Mouse (Mus musculus) neural tube, embryonic 13.5 days (tissue): ENCODE results near the gene Prpf38a. TPM values are rescaled to one million over a fixed set of nuclear protein-coding genes. Genes with fewer than 3 reads are reported as not detected.
A peak's percentile ranks its signal among the peaks of the same experiment; 100 is the strongest.

ENCODE experiments used
- ATAC-seq: fragments of 200-750 bp; cut with Nextera tagmentation; 2 replicates; pipeline ENCODE4 v1.8.0; 2017; ENCODE audit warnings: low read depth, mild to moderate bottlenecking, moderate TSS enrichment, moderate library complexity
- H3K27ac ChIP-seq: fragments of 300-500 bp; sonication (generic); replicated peaks from 2 replicates; pipeline ENCODE4 v1.5.1; 2015; ENCODE audit warnings: moderate library complexity, mild to moderate bottlenecking, inconsistent platforms
- H3K27me3 ChIP-seq: fragments of 300-500 bp; sonication (generic); 2 replicates; pipeline ENCODE4 v1.6.1; 2015; ENCODE audit warnings: mild to moderate bottlenecking, inconsistent platforms
- H3K36me3 ChIP-seq: fragments of 300-500 bp; sonication (generic); 2 replicates; pipeline ENCODE4 v1.6.1; 2015; ENCODE audit warnings: mild to moderate bottlenecking, inconsistent platforms
- H3K4me1 ChIP-seq: fragments of 300-500 bp; sonication (generic); replicated peaks from 2 replicates; pipeline ENCODE4 v1.6.1; 2015; ENCODE audit warnings: inconsistent platforms
- H3K4me2 ChIP-seq: fragments of 300-500 bp; sonication (generic); 2 replicates; pipeline ENCODE4 v1.6.1; 2015; ENCODE audit warnings: inconsistent platforms, mild to moderate bottlenecking, moderate library complexity
- H3K4me3 ChIP-seq: fragments of 300-500 bp; sonication (generic); 2 replicates; pipeline ENCODE4 v1.5.1; 2015; ENCODE audit warnings: mild to moderate bottlenecking, inconsistent platforms
- H3K9ac ChIP-seq: fragments of 300-500 bp; sonication (generic); 2 replicates; pipeline ENCODE4 v1.6.1; 2015; ENCODE audit warnings: moderate library complexity, mild to moderate bottlenecking, inconsistent platforms
- H3K9me3 ChIP-seq: fragments of 300-500 bp; sonication (generic); 2 replicates; pipeline ENCODE4 v1.6.1; 2016; ENCODE audit warnings: inconsistent platforms
- WGBS: fragments of 180-500 bp; shearing (Covaris S2); methylation state at CpG from one replicate; pipeline ENCODE4 v1.1.7; 2015; 5-methylcytosine and 5-hydroxymethylcytosine counted together
- polyA plus RNA-seq: library from polyadenylated mRNA; unstranded; fragments of >200 nt; fragmentation: Nextera tagmentation; extraction: Ambion mirVana; gene quantifications from 2 replicates; pipeline ENCODE4 v1.2.1, GENCODE M21; 2015

Prpf38a gene
- polyA plus RNA-seq, 1 experiment from 2014 or later, result 87.6 TPM

- 96% methylated on average over 2 of the region's 2 CpGs for whole genome bisulfite sequencing
- no peak for ATAC-seq
- Histone ChIP-seq H3K4me1 (no peaks in the 10 kb centered on the region), H3K27ac (no peak overlapping the region), H3K4me2 (no peak overlapping the region), H3K27me3 (no peaks in the 10 kb centered on the region), H3K9me3 (no peaks in the 10 kb centered on the region), H3K9ac (no peak overlapping the region), H3K4me3 (no peak overlapping the region), H3K36me3 (no peaks in the 10 kb centered on the region)
These were observed 14.2 kb upstream of the Prpf38a start for GRCm38 (mm10) chr4:108593376-108593775.

GRCm38 (mm10) chr4:108579743-108580411, 741 bp upstream of the Prpf38a start:
- H3K9ac ChIP-seq, result peak overlapping the region; percentile 64

DNA sequence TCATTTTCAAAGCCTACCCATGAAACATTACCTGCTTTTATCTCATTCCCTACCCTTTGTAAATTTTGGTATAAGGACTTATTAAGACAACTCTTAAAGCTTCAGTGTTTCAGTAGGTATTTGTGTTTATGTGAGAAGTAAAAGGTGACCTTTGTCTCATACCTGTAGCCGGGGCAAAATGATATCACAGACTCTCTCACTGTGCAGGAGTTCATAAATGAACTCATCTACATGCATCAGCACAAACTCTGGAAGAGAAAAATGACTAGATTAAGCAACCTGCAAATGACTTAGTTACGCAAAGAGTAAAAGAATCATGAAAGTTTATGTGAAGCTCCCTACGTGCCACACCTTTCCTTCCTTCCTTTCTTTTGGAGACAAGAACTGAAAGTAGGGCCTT, 6.5 kb downstream of the Prpf38a start:
- WGBS, result 98% methylated on average over 3 of the region's 3 CpGs
- Histone ChIP-seq H3K4me3 (no peak overlapping the region), H3K4me2 (no peak overlapping the region), H3K27me3 (no peaks in the 10 kb centered on the region), H3K27ac (no peak overlapping the region), H3K4me1 (peaks cover 8% of the 10 kb centered on the region), H3K9ac (no peak overlapping the region), H3K36me3 (peaks cover 70% of the 10 kb centered on the region), H3K9me3 (no peaks in the 10 kb centered on the region)
- ATAC-seq, result no peak

More at GRCm38 (mm10) chr4:108579743-108580411, 741 bp upstream of the Prpf38a start:
- no peak; the same call in 1 of the 2 replicates for ATAC-seq
- H3K27ac ChIP-seq, result no peak overlapping the region
- peak overlapping the region; percentile 95 for H3K4me2 ChIP-seq
- H3K4me1 ChIP-seq, result peaks cover 30% of the 10 kb centered on the region
- peaks cover 15% of the 10 kb centered on the region for H3K36me3 ChIP-seq
- WGBS, result under 1% methylated on average over 16 of the region's 16 CpGs
- no peaks in the 10 kb centered on the region for H3K9me3 ChIP-seq
- peak overlapping the region; percentile 85 for H3K4me3 ChIP-seq
- no peaks in the 10 kb centered on the region for H3K27me3 ChIP-seq

DNA sequence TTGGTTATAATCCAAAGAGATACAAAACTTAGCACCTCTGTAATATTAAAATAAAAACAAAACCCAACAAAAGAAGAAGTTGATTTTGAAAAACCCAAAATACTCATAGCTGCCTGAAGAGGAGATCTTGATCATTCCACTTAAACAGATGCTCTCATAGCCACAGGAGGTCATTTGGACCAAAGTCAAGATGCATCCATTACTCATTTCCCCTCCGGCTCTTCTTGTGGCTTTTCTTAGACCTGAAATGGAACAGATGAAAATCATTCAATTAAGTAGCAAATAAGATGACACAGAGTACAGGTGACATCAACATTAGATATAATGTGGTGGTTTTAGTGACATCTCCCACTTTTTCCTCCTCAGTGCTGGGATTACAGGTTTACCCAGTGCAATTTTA, 14.1 kb downstream of the Prpf38a start:
- peaks cover 87% of the 10 kb centered on the region for H3K36me3 ChIP-seq
- H3K4me3 ChIP-seq, result no peak overlapping the region
- H3K9me3 ChIP-seq, result no peaks in the 10 kb centered on the region
- H3K4me1 ChIP-seq, result no peaks in the 10 kb centered on the region
- ATAC-seq, result no peak
- no peaks in the 10 kb centered on the region for H3K27me3 ChIP-seq
- 83% methylated on average over 1 of the region's 1 CpGs for WGBS
- H3K4me2 ChIP-seq, result no peak overlapping the region
- no peak overlapping the region for H3K9ac ChIP-seq
- no peak overlapping the region for H3K27ac ChIP-seq

DNA sequence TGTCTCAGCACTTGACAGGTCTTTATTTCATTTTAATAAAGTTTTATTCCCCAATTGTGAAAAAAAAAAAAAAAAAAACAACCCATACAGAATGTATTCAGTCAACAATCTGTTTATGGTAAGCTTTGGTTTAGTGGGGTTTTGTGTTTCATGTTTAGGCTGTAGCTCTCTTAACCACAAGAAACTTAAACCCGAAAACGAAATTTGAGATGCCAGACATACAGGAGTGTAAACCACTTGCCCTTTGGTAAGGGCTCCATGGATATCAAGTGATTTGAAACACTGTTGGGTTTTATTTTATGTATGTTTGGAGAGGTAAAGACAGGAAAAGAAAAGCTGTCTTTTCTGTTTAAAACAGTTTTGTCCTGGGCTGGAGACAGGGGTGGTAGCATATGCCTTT, 39.4 kb downstream of the Prpf38a start:
- H3K4me2 ChIP-seq, result no peak overlapping the region
- no peaks in the 10 kb centered on the region for H3K9me3 ChIP-seq
- peaks cover 23% of the 10 kb centered on the region for H3K36me3 ChIP-seq
- no peak overlapping the region for H3K27ac ChIP-seq
- H3K9ac ChIP-seq, result no peak overlapping the region
- WGBS, result 95% methylated on average over 2 of the region's 2 CpGs
- ATAC-seq, result no peak
- H3K27me3 ChIP-seq, result no peaks in the 10 kb centered on the region
- H3K4me1 ChIP-seq, result no peaks in the 10 kb centered on the region
- no peak overlapping the region for H3K4me3 ChIP-seq

Other genes with a start within 250 kb of the Prpf38a start
- gene Shisal2a, start 196.0 kb downstream of the Prpf38a start, polyA plus RNA-seq, result 4.0 and 4.1 TPM in 2 replicates
- gene Gpx7, start 172.4 kb downstream of the Prpf38a start, polyA plus RNA-seq, result 36.5 and 40.7 TPM in 2 replicates
- gene Tut4, start 119.9 kb downstream of the Prpf38a start, polyA plus RNA-seq, result 69.7 and 97.5 TPM in 2 replicates
- gene Orc1, start 87 bp upstream of the Prpf38a start, polyA plus RNA-seq, result 1.4 and 1.9 TPM in 2 replicates
- 19.0 and 19.3 TPM in 2 replicates for gene Cc2d1b, start 40.6 kb upstream of the Prpf38a start, polyA plus RNA-seq
- 1.3 and 1.9 TPM in 2 replicates for gene 3110021N24Rik, start 140.3 kb upstream of the Prpf38a start, polyA plus RNA-seq
- 5.1 and 6.3 TPM in 2 replicates for gene Zfyve9, start 201.5 kb upstream of the Prpf38a start, polyA plus RNA-seq